Mouse (Mus musculus): ENCODE measurements around the gene Plekhm3.

DNA sequence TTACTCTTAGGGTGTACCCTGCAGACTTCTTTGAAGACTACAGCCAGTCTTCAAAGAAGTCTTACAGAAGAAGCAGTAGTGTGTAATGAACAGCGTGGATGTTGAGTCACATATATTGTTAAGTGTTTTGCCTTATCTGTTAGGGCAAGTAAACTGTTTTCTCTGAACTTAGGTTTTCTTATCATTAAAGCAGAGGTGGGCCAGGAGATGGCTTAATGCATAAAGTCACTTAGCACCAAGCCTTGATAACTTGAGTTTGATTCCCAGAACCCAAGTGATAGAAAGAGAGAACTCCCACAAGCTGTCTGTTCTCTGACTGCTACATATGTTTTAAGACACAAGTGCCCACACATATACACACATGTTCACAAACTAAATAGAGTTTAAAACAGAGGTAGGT lies 144.7 kb downstream of the Plekhm3 start:
- no peak for TF ChIP-seq POLR2A (IDR thresholded peaks at IDR 0.05; ENCODE audit: borderline replicate concordance, control insufficient read depth, low read depth, low read length)
- TF ChIP-seq CTCF (IDR thresholded peaks at IDR 0.05; ENCODE audit: control insufficient read depth, insufficient read depth, low read length): no peak
